Mouse (Mus musculus) heart, adult 8-10 months (tissue): ENCODE results near the gene Ptdss2. TPM values are rescaled to one million over a fixed set of nuclear protein-coding genes. Genes with fewer than 3 reads are reported as not detected.

Experiments
- total RNA-seq, 4 experiments: library from RNA; stranded (reverse); gene quantifications; 2 replicates each; pipeline ENCODE4 v1.2.4; 2022

Gene Ptdss2
- total RNA-seq, 4 experiments from 2014 or later, result 28.0 to 35.8 (median 29.7) TPM

Other genes starting within 250 kb of the Ptdss2 start
- 10 to 100 TPM; 80.4 to 85.4 (median 84.0) TPM for gene Psmd13, start 240.4 kb upstream of the Ptdss2 start, total RNA-seq
- gene Sirt3, start 240.1 kb upstream of the Ptdss2 start, total RNA-seq, result 10 to 100 TPM; 67.8 to 72.6 (median 69.6) TPM
- gene Cox8b, start 221.9 kb upstream of the Ptdss2 start, total RNA-seq, result 1,000 to 10,000 TPM; 2,926 to 3,503 (median 3,138) TPM
- gene Nlrp6, start 201.5 kb upstream of the Ptdss2 start, total RNA-seq, result not detected
- 1 to 10 TPM; 3.8 to 5.3 (median 4.3) TPM for gene Pgghg, start 181.0 kb upstream of the Ptdss2 start, total RNA-seq
- under 1 TPM in 3 of 4 experiments, not detected in 1; 0.35 to 0.72 (median 0.37) TPM for gene Ifitm5, start 172.1 kb upstream of the Ptdss2 start, total RNA-seq
- gene Gm45717, start 166.4 kb upstream of the Ptdss2 start, total RNA-seq, result not detected
- gene Ifitm2, start 166.4 kb upstream of the Ptdss2 start, total RNA-seq, result 100 to 1,000 TPM in 1 of 4 experiments, 10 to 100 TPM in 3; 86.2 to 101 (median 90.3) TPM
- gene Ifitm1, start 155.2 kb upstream of the Ptdss2 start, total RNA-seq, result 1 to 10 TPM; 1.6 to 6.3 (median 5.0) TPM
- 100 to 1,000 TPM in 1 of 4 experiments, 10 to 100 TPM in 3; 83.5 to 104 (median 88.4) TPM for gene Ifitm3, start 111.6 kb upstream of the Ptdss2 start, total RNA-seq
- 1 to 10 TPM in 1 of 4 experiments, not detected in 3; 4.9 TPM for gene Ifitm6, start 104.5 kb upstream of the Ptdss2 start, total RNA-seq
- not detected for gene Gm17387, start 93.3 kb upstream of the Ptdss2 start, total RNA-seq
- gene B4galnt4, start 61.3 kb upstream of the Ptdss2 start, total RNA-seq, result not detected
- under 1 TPM; 0.19 to 0.35 (median 0.27) TPM for gene Pkp3, start 44.2 kb upstream of the Ptdss2 start, total RNA-seq
- gene Sigirr, start 21.8 kb upstream of the Ptdss2 start, total RNA-seq, result 1 to 10 TPM; 4.8 to 6.5 (median 5.6) TPM
- under 1 TPM in 3 of 4 experiments, not detected in 1; 0.08 to 0.41 (median 0.14) TPM for gene Ano9, start 4.6 kb upstream of the Ptdss2 start, total RNA-seq
- 10 to 100 TPM; 71.3 to 75.2 (median 72.9) TPM for gene Rnh1, start 50.5 kb downstream of the Ptdss2 start, total RNA-seq
- gene Hras, start 71.6 kb downstream of the Ptdss2 start, total RNA-seq, result 100 to 1,000 TPM in 1 of 4 experiments, 10 to 100 TPM in 3; 81.0 to 107 (median 87.7) TPM
- gene Lrrc56, start 71.8 kb downstream of the Ptdss2 start, total RNA-seq, result 1 to 10 TPM; 1.8 to 3.4 (median 3.0) TPM
- not detected for gene Lmntd2, start 91.7 kb downstream of the Ptdss2 start, total RNA-seq
- under 1 TPM in 3 of 4 experiments, not detected in 1; 0.66 to 0.90 (median 0.73) TPM for gene Rassf7, start 93.5 kb downstream of the Ptdss2 start, total RNA-seq
- 10 to 100 TPM; 26.2 to 38.2 (median 31.9) TPM for gene Phrf1, start 106.4 kb downstream of the Ptdss2 start, total RNA-seq
- 1 to 10 TPM; 1.7 to 2.4 (median 2.1) TPM for gene Irf7, start 144.1 kb downstream of the Ptdss2 start, total RNA-seq
- gene Cdhr5, start 154.4 kb downstream of the Ptdss2 start, total RNA-seq, result not detected
- gene Sct, start 156.8 kb downstream of the Ptdss2 start, total RNA-seq, result not detected
- gene Drd4, start 169.6 kb downstream of the Ptdss2 start, total RNA-seq, result not detected
- 10 to 100 TPM; 10.8 to 14.7 (median 12.7) TPM for gene Deaf1, start 205.3 kb downstream of the Ptdss2 start, total RNA-seq
- 10 to 100 TPM; 13.7 to 16.6 (median 15.5) TPM for gene Tmem80, start 205.4 kb downstream of the Ptdss2 start, total RNA-seq
- gene Eps8l2, start 216.5 kb downstream of the Ptdss2 start, total RNA-seq, result 1 to 10 TPM; 3.7 to 5.0 (median 3.9) TPM